Mouse (Mus musculus): ENCODE results near the gene Inpp5k.

The Inpp5k gene

GRCm38 (mm10) chr11:75656621-75657590 is 26.1 kb downstream of the Inpp5k start:
- ChIA-PET CTCF (interaction anchor here in 2 of 4 experiments (0.9 kb wide), 2 partner anchors 8 to 10 kb away, joined by 3 read pairs; no protein-coding TSS in a partner anchor), POLR2A (interaction anchor here in 3 of 4 experiments (0.6 to 7.1 kb wide), 44 partner anchors 9 to 561 kb away, joined by 3 to 73 read pairs (median 4); partner anchors contain the start of genes Crk (in 3 of the 3), Inpp5k (in 3 of the 3), Tlcd2 (in 2 of the 3) and Dbil5 (in 1 of the 3))

GRCm38 (mm10) chr11:75657841-75658240 is 27.1 kb downstream of the Inpp5k start:
- CTCF ChIA-PET = no interaction called here
- POLR2A ChIA-PET = interaction anchor here in 2 of 4 experiments (1.9 to 7.1 kb wide), 3 partner anchors 14 to 197 kb away, joined by 7 to 73 read pairs (median 17); partner anchors contain the start of genes Crk (in 1 of the 2) and Tlcd2 (in 1 of the 2)

GRCm38 (mm10) chr11:75658311-75658710 is 27.5 kb downstream of the Inpp5k start:
- CTCF ChIA-PET = no interaction called here
- POLR2A ChIA-PET = interaction anchor here in 1 of 4 experiments (7.1 kb wide), 1 partner anchor 22 kb away, joined by 73 read pairs; the partner anchor contains the start of gene Crk

- ChIA-PET CTCF (interaction anchor here in 1 of 4 experiments (0.6 kb wide), 1 partner anchor 333 kb away, joined by 3 read pairs; no protein-coding TSS in a partner anchor), POLR2A (interaction anchor here in 2 of 4 experiments (0.6 to 1.8 kb wide), 5 partner anchors 9 to 34 kb away, joined by 3 to 4 read pairs (median 3); no protein-coding TSS in a partner anchor)
Measured at GRCm38 (mm10) chr11:75658996-75659750, 28.4 kb downstream of the Inpp5k start.

GRCm38 (mm10) chr11:75660081-75660590 is 29.3 kb downstream of the Inpp5k start:
- CTCF ChIA-PET = no interaction called here

GRCm38 (mm10) chr11:75660941-75661800 is 30.4 kb downstream of the Inpp5k start:
- POLR2A ChIA-PET = interaction anchor here in 2 of 4 experiments (0.6 to 3.2 kb wide), 13 partner anchors 9 to 73 kb away, joined by 3 to 15 read pairs (median 4); partner anchors contain the start of genes Crk (in 1 of the 2), Inpp5k (in 1 of the 2), Myo1c (in 1 of the 2) and Pitpna (in 1 of the 2)
- CTCF ChIA-PET = no interaction called here

More at GRCm38 (mm10) chr11:75660081-75660590, 29.3 kb downstream of the Inpp5k start:
- POLR2A ChIA-PET = interaction anchor here in 3 of 4 experiments (0.5 to 2.0 kb wide), 11 partner anchors 8 to 156 kb away, joined by 3 to 10 read pairs (median 3); partner anchors contain the start of gene Myo1c (in 1 of the 3)

GRCm38 (mm10) chr11:75662131-75662530 is 31.3 kb downstream of the Inpp5k start:
- ChIA-PET CTCF (no interaction called here), POLR2A (interaction anchor here in 2 of 4 experiments (0.6 to 3.2 kb wide), 7 partner anchors 10 to 98 kb away, joined by 3 to 15 read pairs (median 4); partner anchors contain the start of genes Crk (in 1 of the 2), Myo1c (in 1 of the 2) and Pitpna (in 1 of the 2))

GRCm38 (mm10) chr11:75666296-75666695 is 35.5 kb downstream of the Inpp5k start:
- CTCF ChIA-PET = no interaction called here
- POLR2A ChIA-PET = interaction anchor here in 2 of 4 experiments (0.7 to 1.6 kb wide), 4 partner anchors 9 to 61 kb away, joined by 3 to 6 read pairs (median 4); no protein-coding TSS in a partner anchor

GRCm38 (mm10) chr11:75668621-75669020 is 37.8 kb downstream of the Inpp5k start:
- CTCF ChIA-PET = interaction anchor here in 1 of 4 experiments (1.4 kb wide), 1 partner anchor 158 kb away, joined by 3 read pairs; no protein-coding TSS in a partner anchor

GRCm38 (mm10) chr11:75669176-75669852 is 38.5 kb downstream of the Inpp5k start:
- POLR2A ChIA-PET = interaction anchor here in 3 of 4 experiments (0.6 to 2.2 kb wide), 6 partner anchors 12 to 160 kb away, joined by 3 to 6 read pairs (median 3); partner anchors contain the start of gene Rilp (in 1 of the 3)
- CTCF ChIA-PET = no interaction called here

More at GRCm38 (mm10) chr11:75668621-75669020, 37.8 kb downstream of the Inpp5k start:
- POLR2A ChIA-PET = interaction anchor here in 2 of 4 experiments (1.0 to 2.2 kb wide), 6 partner anchors 9 to 150 kb away, joined by 3 to 6 read pairs (median 4); no protein-coding TSS in a partner anchor

- CTCF ChIA-PET = no interaction called here
- POLR2A ChIA-PET = interaction anchor here in 3 of 4 experiments (0.6 to 1.5 kb wide), 4 partner anchors 13 to 160 kb away, joined by 3 to 6 read pairs (median 4); partner anchors contain the start of gene Rilp (in 1 of the 3)
Measured at GRCm38 (mm10) chr11:75669853-75670200, 39.0 kb downstream of the Inpp5k start.

GRCm38 (mm10) chr11:75671426-75672180 is 40.8 kb downstream of the Inpp5k start:
- ChIA-PET CTCF (interaction anchor here in 2 of 4 experiments (0.5 to 0.6 kb wide), 2 partner anchors 57 to 638 kb away, joined by 3 read pairs; no protein-coding TSS in a partner anchor), POLR2A (interaction anchor here in 3 of 4 experiments (0.6 to 3.0 kb wide), 12 partner anchors 8 to 62 kb away, joined by 3 to 17 read pairs (median 5); partner anchors contain the start of genes Crk (in 2 of the 3), Myo1c (in 1 of the 3) and Ywhae (in 1 of the 3))

GRCm38 (mm10) chr11:75673411-75673810 is 42.6 kb downstream of the Inpp5k start:
- ChIA-PET POLR2A (interaction anchor here in 1 of 4 experiments (0.8 to 2.2 kb wide), 2 partner anchors 14 to 19 kb away, joined by 3 to 6 read pairs; no protein-coding TSS in a partner anchor), CTCF (no interaction called here)

GRCm38 (mm10) chr11:75674875-75675274 is 44.1 kb downstream of the Inpp5k start:
- POLR2A ChIA-PET = no interaction called here
- CTCF ChIA-PET = no interaction called here
